Mouse (Mus musculus): ENCODE measurements around the gene B4galnt2. TPM values are rescaled to one million over a fixed set of nuclear protein-coding genes. Genes with fewer than 3 reads are reported as not detected.

Gene B4galnt2
- total and polyA plus RNA-seq, 2 experiments from 2014 or later: not detected

DNA sequence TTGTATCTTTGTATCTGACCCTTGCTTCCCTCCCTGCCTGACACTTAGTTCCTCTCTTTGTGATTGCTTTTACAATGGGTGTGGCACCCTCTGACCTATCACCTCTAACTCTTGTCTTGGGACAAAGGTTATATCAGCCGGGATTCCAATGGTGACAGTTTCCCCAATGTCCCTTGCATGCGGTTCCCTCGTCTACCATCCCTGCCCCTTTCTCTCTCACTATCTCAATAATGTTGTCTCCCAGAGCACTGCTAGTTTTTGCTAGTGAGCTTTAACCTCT lies 87.6 kb downstream of the B4galnt2 start:
- DNase-seq (ENCODE audit: low spot score): no peak

DNA sequence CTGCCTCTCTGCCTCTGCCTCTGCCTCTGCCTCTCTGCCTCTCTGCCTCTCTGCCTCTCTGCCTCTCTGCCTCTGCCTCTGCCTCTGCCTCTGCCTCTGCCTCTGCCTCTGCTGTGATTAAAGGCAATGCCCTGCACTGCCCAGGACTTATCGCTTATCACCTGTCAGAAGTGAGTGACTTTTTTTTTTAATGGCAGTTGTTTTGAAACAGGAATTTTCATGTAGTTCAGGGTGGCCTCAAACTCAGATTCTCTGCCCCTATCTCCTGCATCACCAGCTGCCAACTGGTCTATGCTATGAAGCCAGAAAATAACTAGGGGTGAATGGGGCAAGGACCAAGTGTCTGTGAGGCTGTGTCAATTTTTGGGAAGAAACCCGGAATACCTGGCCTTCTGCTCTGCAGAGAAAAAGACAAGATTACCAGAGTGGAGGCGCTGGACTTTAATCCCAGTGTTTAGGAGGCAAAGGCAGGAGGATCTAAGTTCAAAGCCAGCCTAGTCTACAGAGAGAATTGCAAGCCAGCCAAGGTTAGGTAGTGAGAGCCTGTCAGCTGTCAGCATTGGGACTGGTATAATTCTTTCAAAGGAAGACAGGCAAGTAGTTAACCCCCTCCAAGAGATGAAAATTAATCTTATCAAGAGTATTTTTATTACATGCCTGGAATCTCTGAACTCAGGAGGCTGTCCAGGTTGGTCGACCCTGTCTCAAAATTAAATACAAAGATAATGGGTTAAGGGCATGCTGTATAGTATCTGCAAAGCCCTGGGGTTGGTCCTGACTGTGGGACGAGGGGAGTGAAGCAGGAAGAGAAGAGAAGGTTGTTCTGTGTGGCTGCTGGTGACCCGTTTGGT lies 88.1 kb downstream of the B4galnt2 start:
- H3K9ac ChIP-seq (replicated peaks; ENCODE audit: low read length): no peak overlapping the region
- H3K27ac ChIP-seq: no peak overlapping the region
- H3K4me3 ChIP-seq (ENCODE audit: low read length): no peak overlapping the region
- H3K9me3 ChIP-seq (ENCODE audit: low read length): no peaks in the 10 kb centered on the region
- no peak overlapping the region for H3K4me2 ChIP-seq (ENCODE audit: low read depth, low read length)
- peaks cover 9% of the 10 kb centered on the region for H3K4me1 ChIP-seq (ENCODE audit: insufficient read depth, low read length)
- ATAC-seq: no peak
- H3K27me3 ChIP-seq (ENCODE audit: insufficient read depth, low read length): peaks cover 37% of the 10 kb centered on the region
- H3K36me3 ChIP-seq (ENCODE audit: insufficient read depth, low read length): no peaks in the 10 kb centered on the region
- no peak for TF ChIP-seq CTCF (IDR thresholded peaks at IDR 0.05; ENCODE audit: low read depth)
- 52% methylated on average over 6 of the region's 6 CpGs for WGBS
- DNase-seq (ENCODE audit: low spot score): no peak

More for the DNA sequence above, 87.6 kb downstream of the B4galnt2 start:
- TF ChIP-seq CTCF (IDR thresholded peaks at IDR 0.05; ENCODE audit: low read depth): no peak
- WGBS: 20% methylated on average over 3 of the region's 3 CpGs
- ATAC-seq: no peak
- Histone ChIP-seq H3K27ac (no peak overlapping the region), H3K27me3 (ENCODE audit: insufficient read depth, low read length) (peaks cover 43% of the 10 kb centered on the region), H3K9me3 (ENCODE audit: low read length) (no peaks in the 10 kb centered on the region), H3K36me3 (ENCODE audit: insufficient read depth, low read length) (no peaks in the 10 kb centered on the region), H3K4me3 (ENCODE audit: low read length) (no peak overlapping the region), H3K9ac (replicated peaks; ENCODE audit: low read length) (no peak overlapping the region), H3K4me1 (ENCODE audit: insufficient read depth, low read length) (peaks cover 9% of the 10 kb centered on the region), H3K4me2 (ENCODE audit: low read depth, low read length) (no peak overlapping the region)

DNA sequence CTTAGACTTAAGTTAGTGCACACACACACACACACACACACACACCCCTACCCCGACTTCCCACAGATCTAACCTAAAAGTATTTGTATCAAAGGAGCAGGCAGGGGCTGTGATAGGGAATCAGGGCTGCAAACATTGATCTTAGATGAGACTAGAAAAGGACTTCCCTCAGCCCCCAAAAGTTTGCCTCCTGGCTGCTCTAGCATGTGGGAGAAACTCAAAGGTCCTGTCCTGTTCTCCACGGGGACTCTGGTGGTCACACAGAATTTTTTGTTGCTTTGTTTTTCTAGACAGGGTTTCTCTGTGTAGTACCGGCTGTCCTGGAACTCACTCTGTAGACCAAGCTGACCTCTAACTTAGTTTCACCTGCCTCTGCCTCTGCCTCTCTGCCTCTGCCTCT lies 89.1 kb downstream of the B4galnt2 start:
- H3K27ac ChIP-seq: no peak overlapping the region
- WGBS: 45% methylated on average over 3 of the region's 3 CpGs
- H3K9me3 ChIP-seq (ENCODE audit: low read length): no peaks in the 10 kb centered on the region
- DNase-seq (ENCODE audit: low spot score) (no peak), ATAC-seq (no peak)
- peaks cover 3% of the 10 kb centered on the region for H3K4me1 ChIP-seq (ENCODE audit: insufficient read depth, low read length)
- H3K27me3 ChIP-seq (ENCODE audit: insufficient read depth, low read length): peaks cover 29% of the 10 kb centered on the region
- no peak overlapping the region for H3K4me3 ChIP-seq (ENCODE audit: low read length)
- no peak overlapping the region for H3K9ac ChIP-seq (replicated peaks; ENCODE audit: low read length)
- H3K36me3 ChIP-seq (ENCODE audit: insufficient read depth, low read length): no peaks in the 10 kb centered on the region
- no peak overlapping the region for H3K4me2 ChIP-seq (ENCODE audit: low read depth, low read length)
- no peak for TF ChIP-seq CTCF (IDR thresholded peaks at IDR 0.05; ENCODE audit: low read depth)

DNA sequence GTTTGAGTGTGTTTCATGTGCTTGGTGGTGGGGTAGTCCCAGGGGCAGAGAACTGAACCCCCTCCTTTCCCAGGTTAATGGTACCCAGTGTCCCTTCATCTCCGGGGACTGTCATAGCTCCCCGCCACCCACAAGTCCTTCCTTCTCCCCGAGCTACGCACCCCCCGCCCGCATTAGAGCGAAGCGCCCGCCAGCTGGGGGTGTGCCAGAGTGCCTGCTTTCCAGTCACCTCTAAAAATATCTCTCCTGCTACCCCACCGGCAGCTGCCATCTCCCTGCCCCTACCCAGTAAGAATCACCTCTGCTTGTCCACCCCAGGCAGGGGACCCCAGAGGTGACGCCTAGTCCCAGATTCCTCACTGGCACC lies 89.8 kb downstream of the B4galnt2 start:
- Histone ChIP-seq H3K27ac (no peak overlapping the region), H3K9me3 (ENCODE audit: low read length) (no peaks in the 10 kb centered on the region), H3K4me1 (ENCODE audit: insufficient read depth, low read length) (no peaks in the 10 kb centered on the region; the same call in 1 of the 2 replicates), H3K9ac (replicated peaks; ENCODE audit: low read length) (peak overlapping the region; percentile 68), H3K4me2 (ENCODE audit: low read depth, low read length) (peak overlapping the region; percentile 99), H3K36me3 (ENCODE audit: insufficient read depth, low read length) (no peaks in the 10 kb centered on the region), H3K27me3 (ENCODE audit: insufficient read depth, low read length) (peaks cover 21% of the 10 kb centered on the region), H3K4me3 (ENCODE audit: low read length) (peak overlapping the region; percentile 69)
- WGBS: under 1% methylated on average over 11 of the region's 11 CpGs
- no peak for TF ChIP-seq CTCF (IDR thresholded peaks at IDR 0.05; ENCODE audit: low read depth)
- ATAC-seq: 0 out of 2 replicates have a peak, but pooled peaks have one; percentile 1
- no peak for DNase-seq (ENCODE audit: low spot score)

DNA sequence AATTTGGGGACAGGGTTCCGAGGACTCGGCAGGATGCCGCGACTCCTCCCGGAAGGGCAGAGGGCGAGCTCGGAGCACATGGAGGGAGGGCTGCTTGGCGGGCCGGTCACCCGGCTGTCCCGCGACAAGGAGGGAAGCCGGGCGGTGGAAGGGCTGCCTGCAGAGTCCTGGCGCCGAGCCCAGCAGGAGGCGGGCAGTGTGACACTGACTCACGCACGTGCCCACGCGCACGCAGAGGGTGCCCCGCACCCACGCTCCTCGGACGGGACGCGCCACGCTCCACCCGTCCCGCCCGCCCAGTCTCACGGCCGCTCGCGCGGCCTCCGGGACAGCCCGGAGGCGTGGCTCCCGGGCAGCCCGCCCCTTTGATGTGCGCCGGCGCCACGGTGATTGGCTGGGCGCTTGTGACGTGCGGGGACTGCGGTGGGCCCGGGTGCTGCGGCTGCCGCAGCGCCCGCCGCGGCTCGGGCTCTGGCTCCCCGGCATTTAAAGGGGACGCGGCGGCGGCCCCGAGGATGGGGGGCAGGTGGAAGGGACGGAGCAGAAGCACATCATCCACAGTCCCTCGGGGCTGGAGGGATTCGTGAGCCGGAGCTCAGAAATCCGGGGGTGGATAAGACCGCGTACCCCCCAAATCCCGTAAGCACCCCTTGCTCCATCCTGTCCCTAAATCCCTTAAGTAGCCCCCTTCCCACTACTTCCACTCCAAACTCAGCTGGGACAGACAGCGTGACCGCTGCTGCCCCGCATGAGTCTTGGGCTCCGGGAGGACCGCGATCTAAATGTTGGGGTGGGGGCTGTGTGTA lies 90.4 kb downstream of the B4galnt2 start, which contains the start of gene Phospho1:
Gene Phospho1, plus strand, starts transcription at position 429 of the 806 bp plus-strand sequence.
- Histone ChIP-seq H3K4me3 (ENCODE audit: low read length) (peak within 1 kb of the TSS; percentile 69), H3K4me2 (ENCODE audit: low read depth, low read length) (peak within 1 kb of the TSS; percentile 99), H3K27me3 (ENCODE audit: insufficient read depth, low read length) (peaks cover 15% of the 10 kb centered on the region), H3K9me3 (ENCODE audit: low read length) (no peaks in the 10 kb centered on the region), H3K9ac (replicated peaks; ENCODE audit: low read length) (peak within 1 kb of the TSS; percentile 68), H3K27ac (0 out of 2 replicates have a peak within 1 kb of the TSS, but pooled peaks have one; percentile 26), H3K4me1 (ENCODE audit: insufficient read depth, low read length) (no peaks in the 10 kb centered on the region; the same call in 1 of the 2 replicates), H3K36me3 (ENCODE audit: insufficient read depth, low read length) (no peaks in the 10 kb centered on the region)
- peak; percentile 99 for ATAC-seq
- under 1% methylated on average over 60 of the region's 78 CpGs for WGBS
- DNase-seq (ENCODE audit: low spot score): peak; percentile 94
- no peak for TF ChIP-seq CTCF (IDR thresholded peaks at IDR 0.05; ENCODE audit: low read depth)

DNA sequence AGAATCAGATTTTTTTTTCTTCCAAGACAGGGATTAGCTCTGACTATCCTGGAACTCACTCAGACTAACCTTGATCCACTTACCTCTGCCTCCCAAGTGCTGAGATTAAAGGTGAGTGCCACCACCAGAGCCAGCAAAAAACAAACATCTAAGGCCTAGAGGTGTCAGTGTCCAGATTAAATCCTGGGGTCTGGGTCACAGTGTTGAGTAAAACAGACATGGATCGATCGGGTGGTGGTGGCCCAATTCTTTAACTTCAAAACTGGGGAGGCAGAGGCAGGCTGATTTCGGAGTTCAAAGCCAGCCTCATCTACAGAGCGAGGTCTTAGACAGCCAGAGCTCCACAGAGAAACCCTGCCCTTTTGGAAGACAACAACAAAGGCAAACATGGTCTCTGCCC lies 92.3 kb downstream of the B4galnt2 start:
- no peak for ATAC-seq
- no peak overlapping the region for H3K27ac ChIP-seq
- TF ChIP-seq CTCF (IDR thresholded peaks at IDR 0.05; ENCODE audit: low read depth): no peak
- H3K36me3 ChIP-seq (ENCODE audit: insufficient read depth, low read length): no peaks in the 10 kb centered on the region
- no peaks in the 10 kb centered on the region; the same call in 1 of the 2 replicates for H3K4me1 ChIP-seq (ENCODE audit: insufficient read depth, low read length)
- H3K27me3 ChIP-seq (ENCODE audit: insufficient read depth, low read length): peaks cover 5% of the 10 kb centered on the region
- H3K9ac ChIP-seq (replicated peaks; ENCODE audit: low read length): no peak overlapping the region
- H3K4me3 ChIP-seq (ENCODE audit: low read length): no peak overlapping the region
- 93% methylated on average over 4 of the region's 4 CpGs for WGBS
- H3K9me3 ChIP-seq (ENCODE audit: low read length): no peaks in the 10 kb centered on the region
- no peak overlapping the region for H3K4me2 ChIP-seq (ENCODE audit: low read depth, low read length)
- DNase-seq (ENCODE audit: low spot score): no peak

Data from hindbrain, postnatal 0 days (tissue).